Mouse (Mus musculus) G1E (cell line): ENCODE measurements at regions not wholly inside any gene's neighbourhood (a gene's known extent, or its start where the extent isn't known, plus 50 kb on each side); places are given as distances from the start of the nearest gene placed in this dataset.

Experiments used
- CTCF ChIP-seq: IDR thresholded peaks from 2 replicates; pipeline ENCODE4 v1.5.1; 2012; ENCODE audit warnings: low read depth, low read length, inconsistent platforms, mixed read lengths
- GATA1 ChIP-seq: IDR thresholded peaks from 2 replicates; pipeline ENCODE4 v1.6.1; 2012; ENCODE audit warnings: borderline replicate concordance, low read length, inconsistent platforms, mixed read lengths
- POLR2AphosphoS5 ChIP-seq: IDR thresholded peaks from 2 replicates; pipeline ENCODE4 v1.6.1; 2012; ENCODE audit warnings: low read depth, low read length, inconsistent platforms; ENCODE audit not compliant: insufficient replicate concordance
- TAL1 ChIP-seq: conservative IDR thresholded peaks from 2 replicates; pipeline ENCODE4 v1.6.1; 2012; ENCODE audit warnings: low read depth, low read length, inconsistent platforms, mixed read lengths

DNA sequence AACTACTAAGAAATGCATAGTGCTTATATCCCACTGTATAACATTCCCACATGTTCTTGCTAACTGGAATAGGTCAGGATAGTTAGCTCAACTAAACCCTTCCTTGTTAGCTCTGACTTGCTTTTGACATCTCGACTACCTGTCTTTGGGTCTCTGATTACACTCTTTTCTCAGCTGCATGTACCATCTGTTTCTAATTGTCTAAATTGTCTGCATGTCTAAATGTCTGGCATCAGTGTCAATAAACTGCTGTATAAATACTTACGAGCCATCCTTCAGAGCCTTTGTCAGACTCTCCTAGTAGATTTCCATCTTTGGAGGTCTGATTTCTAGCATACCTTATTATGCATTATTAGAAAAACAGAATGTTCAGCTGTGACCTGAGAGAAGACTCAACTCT is 245.8 kb downstream of the Kctd12 start:
- TF ChIP-seq CTCF (no peak), GATA1 (no peak), TAL1 (no peak), POLR2AphosphoS5 (no peak)
